Mouse (Mus musculus): ENCODE data around the gene Plce1. TPM values are rescaled to one million over a fixed set of nuclear protein-coding genes. Genes with fewer than 3 reads are reported as not detected.
A peak's percentile ranks its signal among the peaks of the same experiment; 100 is the strongest.

The Plce1 gene
- polyA plus RNA-seq, 1 experiment from 2014 or later, result 0.98 TPM

GRCm38 (mm10) chr19:38706449-38706848 lies 225.5 kb downstream of the Plce1 start:
- DNase-seq (ENCODE audit: low spot score), result no peak

GRCm38 (mm10) chr19:38709376-38709775 lies 228.5 kb downstream of the Plce1 start:
- no peak for DNase-seq (ENCODE audit: low spot score)

GRCm38 (mm10) chr19:38721808-38722207 lies 240.9 kb downstream of the Plce1 start:
- no peak for DNase-seq (ENCODE audit: low spot score)

DNA sequence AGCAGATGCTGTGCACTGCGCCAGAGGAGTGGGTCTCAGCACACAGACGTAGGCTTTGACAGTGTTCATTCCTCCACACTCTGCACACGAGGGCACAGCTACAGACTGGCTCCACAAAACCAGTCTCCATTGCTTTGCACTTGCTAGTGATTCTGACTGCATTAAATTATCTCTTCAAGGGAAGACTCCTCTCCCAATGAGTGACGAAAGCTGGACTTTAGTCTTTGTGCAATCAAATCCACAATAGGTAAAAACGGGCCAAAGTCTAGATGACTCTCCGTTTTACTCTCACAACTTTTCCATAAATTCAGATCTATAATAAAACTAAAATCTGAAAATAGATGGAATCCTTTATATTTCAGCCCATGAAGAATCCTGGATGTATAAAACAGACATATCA lies 242.1 kb downstream of the Plce1 start:
- DNase-seq (ENCODE audit: low spot score), result no peak

GRCm38 (mm10) chr19:38723969-38724368 lies 243.1 kb downstream of the Plce1 start:
- DNase-seq (ENCODE audit: low spot score), result no peak

DNA sequence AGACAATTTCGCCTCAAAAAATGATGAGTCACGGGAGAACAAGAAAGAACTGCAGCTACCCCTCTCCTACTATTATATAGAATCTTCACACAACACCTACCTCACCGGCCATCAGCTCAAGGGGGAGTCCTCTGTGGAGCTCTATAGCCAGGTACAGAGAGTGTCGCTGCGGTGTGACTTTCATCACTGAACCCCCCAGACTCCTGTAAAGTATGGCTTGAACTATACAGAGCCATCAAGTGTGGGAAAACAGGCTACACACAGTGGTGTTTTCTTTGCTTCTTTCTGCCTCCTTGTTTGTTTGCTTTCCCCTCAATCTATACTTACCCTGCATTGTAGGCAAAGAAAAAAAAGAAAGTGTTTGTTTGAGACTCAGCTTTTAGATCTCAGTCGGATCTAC lies 247.9 kb downstream of the Plce1 start:
- DNase-seq (ENCODE audit: low spot score), result no peak

DNA sequence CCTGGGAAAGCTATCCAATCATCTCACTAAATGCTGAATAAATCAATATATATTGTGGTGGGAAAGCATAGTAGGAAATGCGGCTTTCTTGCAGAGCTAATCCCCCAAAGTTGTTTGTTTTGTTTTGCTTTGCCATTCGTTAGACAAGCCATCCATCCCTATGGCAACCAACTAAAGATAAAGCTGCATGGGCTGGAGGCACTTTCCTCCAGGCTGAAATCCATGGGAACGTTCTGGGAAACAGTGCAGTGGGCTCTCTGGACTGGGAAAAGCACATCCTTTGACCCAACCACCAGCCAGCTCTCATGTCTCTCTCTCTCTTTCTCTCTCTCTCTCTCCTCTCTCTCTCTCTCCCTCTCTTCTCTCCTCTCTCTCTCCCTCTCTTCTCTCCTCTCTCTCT lies 248.4 kb downstream of the Plce1 start:
- no peak for DNase-seq (ENCODE audit: low spot score)

DNA sequence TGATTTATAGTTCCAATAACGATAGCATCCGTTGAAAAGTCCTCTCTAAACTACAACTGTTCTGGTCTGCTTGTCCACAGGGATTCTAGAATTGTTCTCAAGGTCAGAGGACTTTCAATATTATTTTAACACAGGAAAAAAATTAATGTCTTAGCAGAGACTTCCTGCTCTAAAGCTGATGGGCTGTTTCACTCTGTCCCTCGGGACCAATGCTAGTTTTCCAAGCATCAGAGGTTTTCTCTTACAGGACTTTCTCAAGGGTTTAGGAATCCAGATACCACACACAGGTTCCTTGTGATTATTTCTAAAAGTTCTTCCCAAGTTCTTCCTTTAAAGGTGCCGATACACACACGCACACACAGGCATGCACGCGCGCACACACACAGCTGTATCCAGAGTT lies 263.6 kb downstream of the Plce1 start:
- no peak for DNase-seq (ENCODE audit: low spot score)

DNA sequence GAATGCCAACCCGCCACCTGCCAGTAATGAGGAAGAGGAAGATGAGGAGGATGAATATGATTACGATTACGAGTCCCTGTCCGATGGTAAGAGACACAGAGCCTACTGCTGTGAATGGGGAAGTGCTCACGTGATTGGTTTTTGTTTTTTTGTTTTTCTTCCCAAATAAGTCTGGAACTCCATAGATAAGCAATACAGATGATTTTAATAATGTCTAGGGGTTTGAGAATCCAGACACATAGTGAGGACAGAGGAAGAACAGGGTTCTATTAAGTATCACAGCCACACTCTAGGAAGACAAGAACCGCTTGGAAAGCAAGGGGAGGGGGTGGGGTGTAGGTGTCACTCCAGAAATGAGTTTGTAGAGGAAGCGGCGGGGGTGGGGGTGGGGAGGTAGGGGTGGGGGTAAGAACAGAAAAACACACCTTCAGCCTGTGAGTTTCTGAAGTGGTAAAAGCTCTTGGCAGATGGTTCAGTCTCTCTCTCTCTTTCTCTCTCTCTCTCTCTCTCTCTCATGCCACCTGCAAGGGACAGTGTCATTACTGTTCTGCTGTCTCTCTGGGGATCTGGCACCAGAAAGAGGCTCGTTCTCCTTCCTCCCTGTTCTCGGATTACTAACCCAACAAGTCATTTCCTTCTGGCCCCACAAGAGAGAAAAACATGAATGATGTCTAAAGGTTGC lies 265.0 kb downstream of the Plce1 start:
- DNase-seq (ENCODE audit: low spot score), result peak; percentile 61

- no peak for DNase-seq (ENCODE audit: low spot score)
Measured at GRCm38 (mm10) chr19:38746492-38747014, 265.6 kb downstream of the Plce1 start.

GRCm38 (mm10) chr19:38750192-38750591 lies 269.3 kb downstream of the Plce1 start:
- DNase-seq (ENCODE audit: low spot score), result peak; percentile 16

DNA sequence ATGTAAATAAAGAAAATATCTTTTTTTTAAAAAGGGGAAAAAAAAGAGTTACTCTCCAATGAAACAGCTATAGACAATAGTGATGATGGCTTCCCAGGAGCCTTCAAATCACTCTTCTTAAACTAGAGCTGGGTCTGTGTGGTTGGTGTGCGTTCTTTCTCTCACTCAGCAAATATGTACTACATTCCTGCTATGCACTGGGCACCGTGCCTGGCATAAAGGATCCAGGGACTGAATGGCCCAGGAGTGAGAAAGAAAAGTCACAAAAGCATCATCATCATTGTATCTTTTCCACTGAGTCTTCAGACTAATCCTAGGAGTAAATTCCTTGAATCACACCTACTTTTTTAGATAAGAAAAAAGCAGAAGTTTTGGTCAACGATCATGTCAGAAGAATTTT lies 276.3 kb downstream of the Plce1 start:
- no peak for DNase-seq (ENCODE audit: low spot score)

DNA sequence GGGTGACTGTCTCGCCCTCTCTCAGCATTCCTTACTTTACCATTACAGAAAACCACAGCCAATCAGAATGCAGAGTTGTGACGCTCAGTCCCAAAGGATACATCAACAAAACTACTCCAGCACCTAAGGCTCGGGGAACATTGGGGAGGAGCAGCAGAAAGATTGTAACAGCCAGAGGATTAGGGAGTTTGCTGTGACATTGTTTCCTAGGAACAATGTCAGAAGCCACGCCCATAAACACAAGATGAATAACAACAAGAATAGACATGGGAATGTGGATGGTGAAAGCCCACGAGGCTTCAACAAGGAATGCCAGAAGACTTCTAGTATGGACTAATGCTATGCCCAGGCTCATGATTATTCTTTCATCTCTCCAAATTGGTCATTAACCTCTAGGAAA lies 277.1 kb downstream of the Plce1 start:
- no peak for DNase-seq (ENCODE audit: low spot score)

- DNase-seq (ENCODE audit: low spot score), result no peak
Measured at GRCm38 (mm10) chr19:38758685-38759472, 278.0 kb downstream of the Plce1 start.

DNA sequence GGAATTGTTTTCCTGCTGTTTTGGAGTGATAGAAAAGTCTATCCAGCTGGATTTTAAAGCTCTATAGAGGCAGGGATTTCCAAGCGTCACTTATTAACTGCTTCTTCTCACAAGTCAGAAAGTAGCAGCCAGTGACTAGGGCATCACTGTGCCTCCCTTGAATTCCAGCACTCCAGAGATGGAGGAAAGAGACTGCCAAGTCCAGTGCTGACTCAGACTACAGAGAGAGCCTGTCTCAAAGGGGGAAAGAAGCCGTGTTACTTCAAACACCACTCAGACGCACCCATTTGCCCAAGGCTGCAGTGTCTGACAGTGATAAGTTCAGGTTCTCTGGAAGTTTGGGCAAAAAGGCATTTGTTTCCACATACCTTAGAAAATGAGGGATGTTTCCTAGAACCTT lies 279.5 kb downstream of the Plce1 start:
- no peak for DNase-seq (ENCODE audit: low spot score)

DNA sequence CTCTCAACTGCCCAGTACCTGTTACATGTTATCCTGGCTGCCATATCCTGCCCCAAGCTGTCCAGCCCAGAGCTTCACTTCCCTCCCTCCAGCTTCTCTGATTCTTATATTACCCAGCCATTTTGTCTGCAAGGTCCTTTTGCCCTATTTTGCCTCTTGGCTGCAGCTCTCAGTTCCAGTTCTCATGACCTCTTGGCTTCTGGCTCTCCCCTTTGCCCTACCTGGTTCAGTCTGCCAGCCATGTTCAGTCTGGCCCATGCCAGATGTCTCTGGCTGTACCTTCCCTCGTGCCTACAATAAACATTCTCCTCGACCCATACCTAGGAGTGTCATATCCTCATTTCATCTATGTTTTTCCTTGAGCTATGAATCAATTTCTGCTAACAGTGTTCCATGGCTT lies 285.4 kb downstream of the Plce1 start:
- DNase-seq (ENCODE audit: low spot score), result no peak

DNA sequence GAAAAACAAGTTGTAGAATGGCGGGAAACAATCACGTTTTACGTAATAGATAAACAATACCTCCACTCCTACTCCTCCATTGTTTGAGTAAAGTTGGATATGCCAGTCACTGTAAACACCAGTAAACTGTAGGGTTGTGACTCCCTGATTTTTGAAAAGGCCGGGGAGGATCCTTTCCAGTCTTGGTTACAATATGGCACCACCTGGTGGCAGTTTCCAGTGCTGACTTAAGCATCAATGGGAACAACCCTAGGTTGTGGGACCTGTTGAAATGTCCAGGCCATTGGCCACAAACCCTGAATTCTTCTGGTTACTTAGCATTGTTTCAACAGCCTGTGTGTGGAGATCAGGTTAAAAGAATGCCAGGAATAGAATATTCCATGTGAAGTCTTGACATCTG lies 294.6 kb downstream of the Plce1 start:
- peak; percentile 35 for DNase-seq (ENCODE audit: low spot score)

GRCm38 (mm10) chr19:38778805-38779204 lies 297.9 kb downstream of the Plce1 start:
- DNase-seq (ENCODE audit: low spot score), result no peak

- DNase-seq (ENCODE audit: low spot score), result no peak
Measured at GRCm38 (mm10) chr19:38783542-38783941, 302.6 kb downstream of the Plce1 start.

GRCm38 (mm10) chr19:38787756-38788155 lies 306.8 kb downstream of the Plce1 start:
- DNase-seq (ENCODE audit: low spot score), result no peak

GRCm38 (mm10) chr19:38793563-38794045 lies 312.7 kb downstream of the Plce1 start:
- no peak for DNase-seq (ENCODE audit: low spot score)

- no peak for DNase-seq (ENCODE audit: low spot score)
Measured at GRCm38 (mm10) chr19:38796546-38796945, 315.6 kb downstream of the Plce1 start.

DNA sequence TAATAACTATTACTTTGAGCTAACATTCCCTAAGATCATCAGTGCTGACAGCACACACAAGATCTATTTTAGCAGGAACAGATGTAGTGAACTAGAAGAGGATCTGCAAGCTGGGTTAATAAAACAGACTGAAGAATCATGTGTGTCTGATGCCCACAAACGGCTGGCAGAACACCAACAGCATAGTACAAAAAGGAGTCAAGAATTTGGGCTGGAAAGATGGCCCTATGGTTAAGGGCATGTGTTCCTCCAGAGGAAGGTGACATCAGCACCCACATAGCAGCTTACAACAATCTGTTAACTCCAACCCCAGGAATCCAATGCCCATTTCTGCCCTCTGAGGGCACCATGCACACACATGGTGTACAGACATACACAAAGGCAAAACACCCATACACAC lies 317.4 kb downstream of the Plce1 start:
- DNase-seq (ENCODE audit: low spot score), result no peak

All from thymus, postnatal 0 days (tissue).